Mouse (Mus musculus) embryonic facial prominence, embryonic 14.5 days (tissue): ENCODE measurements around the gene Phf1. TPM values are rescaled to one million over a fixed set of nuclear protein-coding genes. Genes with fewer than 3 reads are reported as not detected.

ENCODE experiments used
- ATAC-seq: fragments of 200-750 bp; cut with Nextera tagmentation; 2 replicates; pipeline ENCODE4 v1.8.0; 2017; ENCODE audit warnings: low read depth, moderate number of reproducible peaks, moderate TSS enrichment
- DNase-seq: peaks from one replicate; pipeline ENCODE4 v3.0.0-alpha.2; 2015; ENCODE audit warnings: low spot score
- H3K27ac ChIP-seq: fragments of 300-500 bp; sonication (generic); replicated peaks from 2 replicates; pipeline ENCODE4 v1.5.1; 2014; ENCODE audit warnings: low read depth, mild to moderate bottlenecking, low read length, moderate library complexity
- H3K27me3 ChIP-seq: fragments of 300-500 bp; sonication (generic); replicated peaks from 2 replicates; pipeline ENCODE4 v1.6.1; 2014; ENCODE audit warnings: low read length; ENCODE audit not compliant: control insufficient read depth, insufficient read depth
- H3K36me3 ChIP-seq: fragments of 300-500 bp; sonication (generic); 2 replicates; pipeline ENCODE4 v1.6.1; 2014; ENCODE audit warnings: low read length, mixed read lengths; ENCODE audit not compliant: control insufficient read depth, insufficient read depth
- H3K4me1 ChIP-seq: fragments of 300-500 bp; sonication (generic); 2 replicates; pipeline ENCODE4 v1.6.1; 2014; ENCODE audit warnings: antibody characterized with exemption, low read length; ENCODE audit not compliant: control insufficient read depth, insufficient read depth
- H3K4me2 ChIP-seq: fragments of 300-500 bp; sonication (generic); 2 replicates; pipeline ENCODE4 v1.6.1; 2014; ENCODE audit warnings: low read depth, mild to moderate bottlenecking, low read length, moderate library complexity, mixed read lengths
- H3K4me3 ChIP-seq: fragments of 300-500 bp; sonication (generic); 2 replicates; pipeline ENCODE4 v1.5.1; 2014; ENCODE audit warnings: low read depth, mild to moderate bottlenecking, low read length
- H3K9ac ChIP-seq: fragments of 300-500 bp; sonication (generic); 2 replicates; pipeline ENCODE4 v1.6.1; 2014; ENCODE audit warnings: low read depth, mild to moderate bottlenecking, low read length, moderate library complexity, mixed read lengths
- H3K9me3 ChIP-seq: fragments of 300-500 bp; sonication (generic); 2 replicates; pipeline ENCODE4 v1.6.1; 2016; ENCODE audit warnings: low read length; ENCODE audit not compliant: control insufficient read depth
- WGBS: fragments of 180-500 bp; shearing (Covaris S2); extraction: QIAGEN DNeasy Blood & Tissue Kit; methylation state at CpG from one replicate; pipeline ENCODE4 v1.1.7; 2014; 5-methylcytosine and 5-hydroxymethylcytosine counted together
- polyA plus RNA-seq: library from polyadenylated mRNA; unstranded; fragments of >200 nt; fragmentation: Nextera tagmentation; extraction: Ambion mirVana; gene quantifications from 2 replicates; pipeline ENCODE4 v1.2.1, GENCODE M21; 2014

The Phf1 gene
- polyA plus RNA-seq, 1 experiment from 2014 or later = 10.0 TPM

- WGBS = 0% methylated on average over 10 of the region's 11 CpGs
- Histone ChIP-seq H3K36me3 (peaks cover 17% of the 10 kb centered on the region), H3K4me3 (peak overlapping the region; percentile 38), H3K9ac (peak overlapping the region; percentile 54), H3K4me1 (peaks cover 49% of the 10 kb centered on the region), H3K27me3 (no peaks in the 10 kb centered on the region), H3K9me3 (no peaks in the 10 kb centered on the region), H3K27ac (peak overlapping the region; percentile 48), H3K4me2 (peak overlapping the region; percentile 69)
- DNase-seq = peak; percentile 92
- peak; percentile 64 for ATAC-seq
Observed at GRCm38 (mm10) chr17:26951406-26951805, 18.6 kb downstream of the Phf1 start.

- 6% methylated on average over 20 of the region's 23 CpGs for WGBS
- peak overlapping the region; percentile 54 for H3K9ac ChIP-seq
- H3K27me3 ChIP-seq = no peaks in the 10 kb centered on the region
- peaks cover 48% of the 10 kb centered on the region for H3K4me1 ChIP-seq
- H3K4me3 ChIP-seq = peak overlapping the region; percentile 38
- H3K9me3 ChIP-seq = no peaks in the 10 kb centered on the region
- ATAC-seq (0 out of 2 replicates have a peak, but pooled peaks have one; percentile 19), DNase-seq (no peak)
- H3K36me3 ChIP-seq = peaks cover 25% of the 10 kb centered on the region
- peak overlapping the region; percentile 69 for H3K4me2 ChIP-seq
- peak overlapping the region; percentile 44; the same call in 1 of the 2 replicates for H3K27ac ChIP-seq
Observed at GRCm38 (mm10) chr17:26951952-26952877, 19.4 kb downstream of the Phf1 start.

- peak overlapping the region; percentile 38; the same call in 1 of the 2 replicates for H3K4me3 ChIP-seq
Observed at GRCm38 (mm10) chr17:26953201-26953600, 20.3 kb downstream of the Phf1 start.

GRCm38 (mm10) chr17:26953726-26954125, 20.9 kb downstream of the Phf1 start:
- Histone ChIP-seq H3K4me3 (0 out of 2 replicates have a peak overlapping the region, but pooled peaks have one; percentile 3), H3K9me3 (no peaks in the 10 kb centered on the region), H3K4me1 (peaks cover 43% of the 10 kb centered on the region), H3K4me2 (peak overlapping the region; percentile 69), H3K9ac (peak overlapping the region; percentile 37), H3K36me3 (peaks cover 41% of the 10 kb centered on the region), H3K27ac (no peak overlapping the region), H3K27me3 (no peaks in the 10 kb centered on the region)
- ATAC-seq (no peak), DNase-seq (no peak)
- 30% methylated on average over 7 of the region's 16 CpGs for WGBS

More at GRCm38 (mm10) chr17:26953201-26953600, 20.3 kb downstream of the Phf1 start:
- Histone ChIP-seq H3K4me2 (peak overlapping the region; percentile 69), H3K27ac (no peak overlapping the region), H3K9ac (peak overlapping the region; percentile 12; the same call in 1 of the 2 replicates), H3K9me3 (no peaks in the 10 kb centered on the region), H3K27me3 (no peaks in the 10 kb centered on the region), H3K36me3 (peaks cover 35% of the 10 kb centered on the region), H3K4me1 (peaks cover 43% of the 10 kb centered on the region)
- ATAC-seq (no peak), DNase-seq (no peak)
- 24% methylated on average over 6 of the region's 6 CpGs for WGBS

GRCm38 (mm10) chr17:26956309-26956708, 23.5 kb downstream of the Phf1 start:
- no peak for DNase-seq
- no peak overlapping the region for H3K4me2 ChIP-seq
- H3K9ac ChIP-seq = no peak overlapping the region; the same call in 1 of the 2 replicates
- WGBS = 84% methylated on average over 5 of the region's 5 CpGs
- no peak overlapping the region for H3K4me3 ChIP-seq
- no peaks in the 10 kb centered on the region for H3K9me3 ChIP-seq
- H3K36me3 ChIP-seq = peaks cover 66% of the 10 kb centered on the region
- H3K4me1 ChIP-seq = peaks cover 27% of the 10 kb centered on the region
- no peak overlapping the region for H3K27ac ChIP-seq
- ATAC-seq = no peak
- H3K27me3 ChIP-seq = no peaks in the 10 kb centered on the region

- Histone ChIP-seq H3K9ac (no peak overlapping the region), H3K4me1 (peaks cover 21% of the 10 kb centered on the region), H3K27me3 (no peaks in the 10 kb centered on the region), H3K4me3 (no peak overlapping the region), H3K4me2 (no peak overlapping the region), H3K27ac (no peak overlapping the region), H3K9me3 (no peaks in the 10 kb centered on the region), H3K36me3 (peaks cover 72% of the 10 kb centered on the region)
- DNase-seq = no peak
- ATAC-seq = no peak
- WGBS = 87% methylated on average over 18 of the region's 18 CpGs
Observed at GRCm38 (mm10) chr17:26956895-26957294, 24.0 kb downstream of the Phf1 start.

GRCm38 (mm10) chr17:26957872-26958271, 25.0 kb downstream of the Phf1 start:
- H3K9me3 ChIP-seq = no peaks in the 10 kb centered on the region
- no peak overlapping the region for H3K9ac ChIP-seq
- H3K4me2 ChIP-seq = no peak overlapping the region
- H3K27ac ChIP-seq = no peak overlapping the region
- no peak overlapping the region for H3K4me3 ChIP-seq
- H3K27me3 ChIP-seq = no peaks in the 10 kb centered on the region
- no peak for ATAC-seq
- H3K36me3 ChIP-seq = peaks cover 82% of the 10 kb centered on the region
- 95% methylated on average over 5 of the region's 5 CpGs for WGBS
- DNase-seq = no peak
- peaks cover 12% of the 10 kb centered on the region; the same call in 1 of the 2 replicates for H3K4me1 ChIP-seq

- ATAC-seq = no peak
Observed at GRCm38 (mm10) chr17:26958880-26959279, 26.0 kb downstream of the Phf1 start.

More at GRCm38 (mm10) chr17:26958880-26959279, 26.0 kb downstream of the Phf1 start:
- DNase-seq = no peak
- no peak overlapping the region for H3K4me2 ChIP-seq
- WGBS = 60% methylated on average over 4 of the region's 5 CpGs
- peaks cover 86% of the 10 kb centered on the region for H3K36me3 ChIP-seq
- no peaks in the 10 kb centered on the region for H3K9me3 ChIP-seq
- H3K4me3 ChIP-seq = no peak overlapping the region
- H3K27me3 ChIP-seq = no peaks in the 10 kb centered on the region
- no peak overlapping the region for H3K27ac ChIP-seq
- H3K4me1 ChIP-seq = peaks cover 2% of the 10 kb centered on the region; the same call in 1 of the 2 replicates
- no peak overlapping the region for H3K9ac ChIP-seq
